Comparison of ENCODE assay signal across 8 mouse cellular contexts in the genomic region with DNA sequence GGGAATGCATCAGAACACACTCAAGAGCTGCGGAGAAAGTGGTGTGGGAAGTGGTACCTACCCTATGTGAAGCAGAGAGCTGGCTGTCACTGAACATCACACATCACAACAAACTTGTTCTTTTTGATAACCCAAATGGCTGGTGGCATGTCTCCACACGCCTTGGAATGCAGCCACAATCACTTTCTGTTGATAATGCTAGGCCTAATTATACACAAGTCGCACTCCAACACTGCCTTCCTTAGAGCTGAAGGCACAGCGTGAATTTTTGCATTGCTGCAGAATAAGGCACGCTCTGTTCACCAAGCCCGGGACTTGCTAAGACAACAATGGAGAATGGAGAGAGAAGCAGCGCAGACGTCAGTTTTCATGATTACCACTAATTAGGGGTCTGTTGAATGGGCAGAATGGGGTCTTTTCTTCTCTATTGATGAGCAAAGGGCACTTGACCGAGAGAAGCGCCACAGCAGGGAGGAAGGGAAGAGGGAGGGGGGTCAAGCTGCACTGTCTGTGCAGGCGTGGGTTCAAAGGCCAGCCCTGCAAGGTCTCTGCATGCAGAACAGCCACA.
DNase-seq lines count a peak whose midpoint lies in the region; ATAC-seq and TF ChIP-seq lines count a peak whose summit lies in the region.

No protein-coding gene starts in this region.

- no peak overlapping the region for H3K4me3 ChIP-seq in stomach, embryonic 16.5 days (replicated peaks; ENCODE audit: low read length)
- no peak overlapping the region for H3K4me3 ChIP-seq in stomach, postnatal 0 days (ENCODE audit: low read depth, low read length)
- H3K4me3 ChIP-seq in heart, embryonic 14.5 days (ENCODE audit: control insufficient read depth in 1 of 2, insufficient read depth in 1 of 2, low read depth in 1 of 2, low read length in 2 of 2): no peak overlapping the region
- H3K4me3 ChIP-seq in neural tube, embryonic 14.5 days (ENCODE audit: low read depth, low read length): no peak overlapping the region

- no peaks in the 10 kb centered on the region for H3K9me3 ChIP-seq in stomach, embryonic 16.5 days (replicated peaks; ENCODE audit: control insufficient read depth, low read length)
- H3K9me3 ChIP-seq in stomach, postnatal 0 days (ENCODE audit: control insufficient read depth, low read length): no peaks in the 10 kb centered on the region
- H3K9me3 ChIP-seq in heart, embryonic 14.5 days (ENCODE audit: control insufficient read depth, low read length): no peaks in the 10 kb centered on the region
- H3K9me3 ChIP-seq in neural tube, embryonic 14.5 days (ENCODE audit: control insufficient read depth, low read length): no peaks in the 10 kb centered on the region

- H3K27me3 ChIP-seq in stomach, embryonic 16.5 days (ENCODE audit: control insufficient read depth, insufficient read depth, low read length): no peaks in the 10 kb centered on the region
- no peaks in the 10 kb centered on the region for H3K27me3 ChIP-seq in stomach, postnatal 0 days (ENCODE audit: control insufficient read depth, insufficient read depth, low read length)
- H3K27me3 ChIP-seq in heart, embryonic 14.5 days (ENCODE audit: control insufficient read depth, insufficient read depth, low read length): no peaks in the 10 kb centered on the region
- H3K27me3 ChIP-seq in neural tube, embryonic 14.5 days (ENCODE audit: control insufficient read depth, insufficient read depth, low read length): no peaks in the 10 kb centered on the region

- no peak for DNase-seq in stomach, postnatal 0 days (ENCODE audit: low spot score)
- peak; percentile 57 for DNase-seq in left cerebral cortex, adult 11 months (ENCODE audit: low spot score)
- no peak for DNase-seq in gastrocnemius, adult 18-20 months (ENCODE audit: low spot score)
- DNase-seq in kidney, adult 8-10 months: no peak
- DNase-seq in thymus, postnatal 36 days: no peak

- no peak for TF ChIP-seq CTCF in stomach, postnatal 0 days (IDR thresholded peaks at IDR 0.05; ENCODE audit: low read depth)

- TF ChIP-seq EP300 in stomach, postnatal 0 days (optimal IDR thresholded peaks at IDR 0.05): no peak

- WGBS in stomach, embryonic 16.5 days: 60% methylated on average over 11 of the region's 11 CpGs
- WGBS in stomach, postnatal 0 days: 65% methylated on average over 11 of the region's 11 CpGs
- WGBS in heart, embryonic 14.5 days: 45% methylated on average over 11 of the region's 11 CpGs
- WGBS in neural tube, embryonic 14.5 days: 13% methylated on average over 11 of the region's 11 CpGs

- no peak overlapping the region for H3K27ac ChIP-seq in stomach, embryonic 16.5 days (ENCODE audit: low read length)
- no peak overlapping the region for H3K27ac ChIP-seq in stomach, postnatal 0 days (replicated peaks)
- H3K27ac ChIP-seq in heart, embryonic 14.5 days (replicated peaks in 1 of 2; ENCODE audit: control insufficient read depth in 1 of 2, insufficient read depth in 1 of 2, low read depth in 2 of 2, low read length in 2 of 2): peak overlapping the region; percentile 44 to 53; a peak in 3 of 4 replicates
- H3K27ac ChIP-seq in neural tube, embryonic 14.5 days (ENCODE audit: low read depth, low read length): no peak overlapping the region

- no peak overlapping the region for H3K4me2 ChIP-seq in stomach, embryonic 16.5 days (ENCODE audit: low read depth, low read length)
- H3K4me2 ChIP-seq in stomach, postnatal 0 days (replicated peaks; ENCODE audit: low read depth): no peak overlapping the region
- peak overlapping the region; percentile 23; the same call in 1 of the 2 replicates for H3K4me2 ChIP-seq in heart, embryonic 14.5 days (ENCODE audit: low read length)
- no peak overlapping the region for H3K4me2 ChIP-seq in neural tube, embryonic 14.5 days (ENCODE audit: low read depth, low read length)

- H3K36me3 ChIP-seq in stomach, embryonic 16.5 days (ENCODE audit: control insufficient read depth, insufficient read depth, low read length): no peaks in the 10 kb centered on the region
- no peaks in the 10 kb centered on the region for H3K36me3 ChIP-seq in stomach, postnatal 0 days (ENCODE audit: control insufficient read depth, insufficient read depth, low read length)
- H3K36me3 ChIP-seq in heart, embryonic 14.5 days (ENCODE audit: control insufficient read depth, insufficient read depth, low read length): peaks cover 4% of the 10 kb centered on the region; the same call in 1 of the 2 replicates
- H3K36me3 ChIP-seq in neural tube, embryonic 14.5 days (ENCODE audit: control insufficient read depth, insufficient read depth, low read length): no peaks in the 10 kb centered on the region

- ATAC-seq in stomach, embryonic 16.5 days (ENCODE audit: insufficient read depth, low FRiP score): 0 out of 2 replicates have a peak, but pooled peaks have one; percentile 65
- ATAC-seq in stomach, postnatal 0 days (ENCODE audit: low FRiP score, low TSS enrichment): no peak; the same call in 1 of the 2 replicates
- ATAC-seq in heart, embryonic 14.5 days (ENCODE audit: insufficient number of reproducible peaks, insufficient read depth, low FRiP score, low read depth): no peak
- ATAC-seq in neural tube, embryonic 14.5 days (ENCODE audit: low read depth): peak; percentile 75

- H3K9ac ChIP-seq in stomach, embryonic 16.5 days (ENCODE audit: low read length): no peak overlapping the region
- no peak overlapping the region for H3K9ac ChIP-seq in stomach, postnatal 0 days (ENCODE audit: low read length)
- peak overlapping the region; percentile 45; the same call in 1 of the 2 replicates for H3K9ac ChIP-seq in heart, embryonic 14.5 days (ENCODE audit: low read length)
- H3K9ac ChIP-seq in neural tube, embryonic 14.5 days (replicated peaks; ENCODE audit: low read depth, low read length): no peak overlapping the region

- H3K4me1 ChIP-seq in stomach, embryonic 16.5 days (ENCODE audit: control insufficient read depth, insufficient read depth, low read length): peaks cover 20% of the 10 kb centered on the region
- H3K4me1 ChIP-seq in stomach, postnatal 0 days (replicated peaks; ENCODE audit: control insufficient read depth, insufficient read depth): no peaks in the 10 kb centered on the region; the same call in none of the 2 replicates
- peaks cover 26 to 46% of the 10 kb centered on the region in 2 experiments for H3K4me1 ChIP-seq in heart, embryonic 14.5 days (ENCODE audit: control insufficient read depth in 2 of 2, insufficient read depth in 2 of 2, low read length in 2 of 2)
- no peaks in the 10 kb centered on the region for H3K4me1 ChIP-seq in neural tube, embryonic 14.5 days (ENCODE audit: control insufficient read depth, insufficient read depth, low read length)

Comparison
In these comparisons a context has a peak if more than half of its experiments do, and no peak if none do; other contexts are left out.
1. ATAC-seq: peak in stomach, embryonic 16.5 days (single experiment) and neural tube, embryonic 14.5 days (single experiment); none in stomach, postnatal 0 days (single experiment) and heart, embryonic 14.5 days (single experiment).
2. H3K27ac ChIP-seq: peak in heart, embryonic 14.5 days (2 of 2); none in stomach, embryonic 16.5 days (single experiment), stomach, postnatal 0 days (single experiment) and neural tube, embryonic 14.5 days (single experiment).